ENCODE assay signal across 18 mouse cellular contexts in genomic region chrX:157139601-157140000, GRCm38 (mm10).
DNase-seq lines count a peak whose midpoint lies in the region; ATAC-seq and TF ChIP-seq lines count a peak whose summit lies in the region.
"Had no signal": no experiment of that assay in that cellular context is flagged by ENCODE, and none has a peak within 500 bp of the region (broad histone marks: within the 10 kb centered on the region; RNA-seq: fewer than 3 reads in every experiment).

No protein-coding gene starts in this region.

- H3K9ac ChIP-seq in liver, postnatal 0 days (replicated peaks): no peak overlapping the region
- H3K9ac ChIP-seq: embryonic facial prominence, embryonic 13.5 days; forebrain, embryonic 12.5 days; intestine, embryonic 15.5 days; liver, embryonic 15.5 days had no signal

- 65% methylated on average over 6 of the region's 6 CpGs for WGBS in liver, postnatal 0 days (ENCODE audit: insufficient replicate concordance)
- 85% methylated on average over 6 of the region's 6 CpGs for WGBS in midbrain, embryonic 10.5 days

- DNase-seq in embryo, embryonic 11 days: peak; percentile 3
- no peak for DNase-seq in embryo, embryonic 10.5 days (ENCODE audit: low spot score)
- DNase-seq in layer of hippocampus, adult 9-11 months: peak; percentile 4
- DNase-seq in layer of hippocampus, adult 2 months (ENCODE audit: low spot score in 2 of 2): no peak
- DNase-seq in cerebellum, adult 18-20 months: peak; percentile 30 to 58
- DNase-seq in fibroblast of lung, adult 2 months (ENCODE audit: low read depth): peak; percentile 6
- no peak for DNase-seq in liver, postnatal 0 days
- no peak for DNase-seq in midbrain, embryonic 10.5 days (ENCODE audit: low spot score)
- DNase-seq: adrenal gland, adult 2 months; heart, postnatal 36 days; retina, postnatal 1 day; thymus, postnatal 4 days had no signal

- TF ChIP-seq EP300 in liver, postnatal 0 days (IDR thresholded peaks at IDR 0.05; ENCODE audit: low read depth): no peak

- H3K4me1 ChIP-seq in liver, postnatal 0 days (ENCODE audit: insufficient read depth): no peaks in the 10 kb centered on the region
- no peaks in the 10 kb centered on the region for H3K4me1 ChIP-seq in midbrain, embryonic 10.5 days
- H3K4me1 ChIP-seq: embryonic facial prominence, embryonic 13.5 days; forebrain, embryonic 12.5 days; intestine, embryonic 15.5 days; liver, embryonic 15.5 days had no signal

- ATAC-seq in liver, postnatal 0 days: no peak
- ATAC-seq: intestine, embryonic 15.5 days had no signal

- H3K27me3 ChIP-seq in liver, postnatal 0 days (ENCODE audit: insufficient read depth, low read length): no peaks in the 10 kb centered on the region
- peaks cover 10% of the 10 kb centered on the region; the same call in 1 of the 2 replicates for H3K27me3 ChIP-seq in midbrain, embryonic 10.5 days (ENCODE audit: low read depth, poor library complexity, severe bottlenecking)
- H3K27me3 ChIP-seq: forebrain, embryonic 12.5 days; intestine, embryonic 15.5 days; liver, embryonic 15.5 days had no signal

- no peaks in the 10 kb centered on the region for H3K9me3 ChIP-seq in liver, postnatal 0 days (ENCODE audit: low read length)
- no peaks in the 10 kb centered on the region for H3K9me3 ChIP-seq in midbrain, embryonic 10.5 days (replicated peaks)
- H3K9me3 ChIP-seq: embryonic facial prominence, embryonic 13.5 days; forebrain, embryonic 12.5 days; intestine, embryonic 15.5 days; liver, embryonic 15.5 days had no signal

- no peaks in the 10 kb centered on the region for H3K36me3 ChIP-seq in liver, postnatal 0 days (replicated peaks; ENCODE audit: insufficient read depth, low read length)
- H3K36me3 ChIP-seq in midbrain, embryonic 10.5 days: no peaks in the 10 kb centered on the region
- H3K36me3 ChIP-seq: embryonic facial prominence, embryonic 13.5 days; forebrain, embryonic 12.5 days; intestine, embryonic 15.5 days; liver, embryonic 15.5 days had no signal

- no peak for TF ChIP-seq CTCF in layer of hippocampus, adult 2 months (conservative IDR thresholded peaks at IDR 0.05)
- TF ChIP-seq CTCF in liver, postnatal 0 days (IDR thresholded peaks at IDR 0.05; ENCODE audit: low read depth): no peak

- no peak overlapping the region for H3K27ac ChIP-seq in layer of hippocampus, adult 2 months
- H3K27ac ChIP-seq in liver, postnatal 0 days (ENCODE audit: low read depth): no peak overlapping the region
- no peak overlapping the region for H3K27ac ChIP-seq in midbrain, embryonic 10.5 days (replicated peaks)
- H3K27ac ChIP-seq: embryonic facial prominence, embryonic 13.5 days; forebrain, embryonic 12.5 days; intestine, embryonic 15.5 days; liver, embryonic 15.5 days; stomach, postnatal 0 days had no signal

- H3K4me3 ChIP-seq in layer of hippocampus, adult 2 months: no peak overlapping the region
- no peak overlapping the region for H3K4me3 ChIP-seq in liver, postnatal 0 days (ENCODE audit: low read depth, low read length)
- H3K4me3 ChIP-seq in midbrain, embryonic 10.5 days: no peak overlapping the region
- H3K4me3 ChIP-seq: embryonic facial prominence, embryonic 13.5 days; forebrain, embryonic 12.5 days; intestine, embryonic 15.5 days; liver, embryonic 15.5 days had no signal

- no peak overlapping the region for H3K4me2 ChIP-seq in liver, postnatal 0 days (ENCODE audit: low read depth, low read length)
- H3K4me2 ChIP-seq: embryonic facial prominence, embryonic 13.5 days; forebrain, embryonic 12.5 days; heart, embryonic 11.5 days; intestine, embryonic 15.5 days; liver, embryonic 15.5 days had no signal

Comparison
In these comparisons a context has a peak if more than half of its experiments do, and no peak if none do; other contexts are left out.
1. DNase-seq: peak in embryo, embryonic 11 days (single experiment), layer of hippocampus, adult 9-11 months (single experiment), cerebellum, adult 18-20 months (2 of 2) and fibroblast of lung, adult 2 months (single experiment); none in embryo, embryonic 10.5 days (single experiment), layer of hippocampus, adult 2 months (0 of 2), liver, postnatal 0 days (single experiment) and midbrain, embryonic 10.5 days (single experiment).